Mouse (Mus musculus) MEL (cell line): ENCODE results near the gene Myl4. TPM values are rescaled to one million over a fixed set of nuclear protein-coding genes. Genes with fewer than 3 reads are reported as not detected.

Experiments used
- DNase-seq: peaks from one replicate; pipeline ENCODE4 v3.0.0; 2011; ENCODE audit warnings: low read depth, low spot score
- H3K27ac ChIP-seq: 2 replicates; pipeline ENCODE4 v1.5.1; 2012; ENCODE audit warnings: low read depth, mild to moderate bottlenecking, control low read depth, low read length, moderate library complexity; ENCODE audit not compliant: control insufficient read depth
- H3K27me3 ChIP-seq, 2 experiments: fragments of 150-350 bp in 1 of 2; sonication (generic) in 1 of 2; 2 replicates each; pipeline ENCODE4 v1.6.1; 2012; ENCODE audit warnings: low read length in 2 of 2, mild to moderate bottlenecking in 2 of 2, improper control_type of control experiment in 1 of 2, moderate library complexity in 1 of 2; ENCODE audit not compliant: insufficient read depth in 2 of 2, control insufficient read depth in 1 of 2
- H3K36me3 ChIP-seq, 2 experiments: 2 replicates each; pipeline ENCODE4 v1.6.1; 2012 to 2014; ENCODE audit warnings: low read length in 2 of 2, improper control_type of control experiment in 1 of 2, inconsistent platforms in 1 of 2, mild to moderate bottlenecking in 1 of 2; ENCODE audit not compliant: insufficient read depth in 2 of 2, control insufficient read depth in 1 of 2
- H3K4me1 ChIP-seq, 2 experiments: fragments of 150-350 bp in 1 of 2; sonication (generic) in 1 of 2; 2 replicates each; pipeline ENCODE4 v1.6.1; 2012; ENCODE audit warnings: low read length in 2 of 2, improper control_type of control experiment in 1 of 2, mild to moderate bottlenecking in 1 of 2; ENCODE audit not compliant: insufficient read depth in 2 of 2, control insufficient read depth in 1 of 2
- H3K4me3 ChIP-seq, 2 experiments: fragments of 150-350 bp in 1 of 2; sonication (generic) in 1 of 2; 2 replicates each; pipeline ENCODE4 v1.5.1; 2012; ENCODE audit warnings: low read depth in 2 of 2, low read length in 2 of 2, mild to moderate bottlenecking in 2 of 2, moderate library complexity in 2 of 2, control low read depth in 1 of 2, improper control_type of control experiment in 1 of 2; ENCODE audit not compliant: control insufficient read depth in 1 of 2, insufficient read depth in 1 of 2
- H3K79me2 ChIP-seq: 2 replicates; pipeline ENCODE4 v1.6.1; 2012; ENCODE audit warnings: mild to moderate bottlenecking, low read length, moderate library complexity; ENCODE audit not compliant: control insufficient read depth, poor library complexity, insufficient read depth
- H3K9ac ChIP-seq: 2 replicates; pipeline ENCODE4 v1.6.1; 2012; ENCODE audit warnings: low read depth, mild to moderate bottlenecking, control low read depth, low read length, moderate library complexity; ENCODE audit not compliant: control insufficient read depth, poor library complexity, severe bottlenecking
- H3K9me3 ChIP-seq: fragments of 150-350 bp; sonication (generic); replicated peaks from 2 replicates; pipeline ENCODE4 v1.6.1; 2012; ENCODE audit warnings: mild to moderate bottlenecking, low read length, improper control_type of control experiment, moderate library complexity; ENCODE audit not compliant: insufficient read depth
- BHLHE40 ChIP-seq: IDR thresholded peaks from 2 replicates; pipeline ENCODE4 v1.6.1; 2012; ENCODE audit warnings: low read depth, mild to moderate bottlenecking, inconsistent platforms, low read length, improper control_type of control experiment, borderline replicate concordance
- CHD2 ChIP-seq: IDR thresholded peaks from 2 replicates; pipeline ENCODE4 v1.6.1; 2011; ENCODE audit warnings: low read length, improper control_type of control experiment
- E2F4 ChIP-seq: IDR thresholded peaks from 2 replicates; pipeline ENCODE4 v1.6.1; 2011; ENCODE audit warnings: low read depth, low read length, improper control_type of control experiment, borderline replicate concordance
- ELF1 ChIP-seq: IDR thresholded peaks from 2 replicates; pipeline ENCODE4 v1.6.1; 2014; ENCODE audit warnings: low read depth, mild to moderate bottlenecking, inconsistent platforms, low read length, improper control_type of control experiment, moderate library complexity
- KAT2A ChIP-seq: conservative IDR thresholded peaks from 2 replicates; pipeline ENCODE4 v1.6.1; 2012; ENCODE audit warnings: low read depth, low read length, improper control_type of control experiment, inconsistent platforms
- MAZ ChIP-seq: IDR thresholded peaks from 2 replicates; pipeline ENCODE4 v1.6.1; 2012; ENCODE audit warnings: low read depth, mild to moderate bottlenecking, inconsistent platforms, low read length, improper control_type of control experiment
- MEF2A ChIP-seq: IDR thresholded peaks from 2 replicates; pipeline ENCODE4 v1.6.1; 2014; ENCODE audit warnings: low read depth, mild to moderate bottlenecking, inconsistent platforms, low read length, improper control_type of control experiment; ENCODE audit not compliant: poor library complexity, insufficient replicate concordance, severe bottlenecking; ENCODE audit errors: extremely low read depth
- POLR2AphosphoS2 ChIP-seq: IDR thresholded peaks from 2 replicates; pipeline ENCODE4 v1.6.1; 2011; ENCODE audit warnings: low read length, improper control_type of control experiment
- POLR2AphosphoS5 ChIP-seq: IDR thresholded peaks from 2 replicates; pipeline ENCODE4 v1.6.1; 2012; ENCODE audit warnings: low read depth, borderline replicate concordance, mild to moderate bottlenecking, inconsistent platforms, low read length, moderate library complexity, mixed read lengths
- SIN3A ChIP-seq: IDR thresholded peaks from 2 replicates; pipeline ENCODE4 v1.6.1; 2012; ENCODE audit warnings: low read length, improper control_type of control experiment, inconsistent platforms
- USF1 ChIP-seq: IDR thresholded peaks from 2 replicates; pipeline ENCODE4 v1.6.1; 2014; ENCODE audit warnings: low read depth, mild to moderate bottlenecking, inconsistent platforms, low read length, improper control_type of control experiment, moderate library complexity
- ZNF384 ChIP-seq: IDR thresholded peaks from 2 replicates; pipeline ENCODE4 v1.6.1; 2012; ENCODE audit warnings: low read depth, mild to moderate bottlenecking, inconsistent platforms, low read length, improper control_type of control experiment
- polyA plus RNA-seq, 2 experiments: library from polyadenylated mRNA; stranded (reverse) in 1 of 2; unstranded in 1 of 2; fragments of >175 nt in 1 of 2; fragments of >200 nt in 1 of 2; gene quantifications; 2 replicates each; pipeline versions ENCODE4 v1.2.1 to v1.2.4; 2012; ENCODE audit warnings: low replicate concordance in 2 of 2, low read depth in 1 of 2; ENCODE audit not compliant: insufficient read length in 2 of 2, insufficient read depth in 1 of 2, missing spikeins in 1 of 2
- total RNA-seq: library from RNA; depleted of rRNA; stranded (reverse); fragments of 300-350 nt; gene quantifications from 2 replicates; pipeline ENCODE4 v1.2.3, GENCODE M21; 2012

The Myl4 gene
- total and polyA plus RNA-seq, 3 experiments: 0.29 to 1.3 TPM; not detected in 1

DNA sequence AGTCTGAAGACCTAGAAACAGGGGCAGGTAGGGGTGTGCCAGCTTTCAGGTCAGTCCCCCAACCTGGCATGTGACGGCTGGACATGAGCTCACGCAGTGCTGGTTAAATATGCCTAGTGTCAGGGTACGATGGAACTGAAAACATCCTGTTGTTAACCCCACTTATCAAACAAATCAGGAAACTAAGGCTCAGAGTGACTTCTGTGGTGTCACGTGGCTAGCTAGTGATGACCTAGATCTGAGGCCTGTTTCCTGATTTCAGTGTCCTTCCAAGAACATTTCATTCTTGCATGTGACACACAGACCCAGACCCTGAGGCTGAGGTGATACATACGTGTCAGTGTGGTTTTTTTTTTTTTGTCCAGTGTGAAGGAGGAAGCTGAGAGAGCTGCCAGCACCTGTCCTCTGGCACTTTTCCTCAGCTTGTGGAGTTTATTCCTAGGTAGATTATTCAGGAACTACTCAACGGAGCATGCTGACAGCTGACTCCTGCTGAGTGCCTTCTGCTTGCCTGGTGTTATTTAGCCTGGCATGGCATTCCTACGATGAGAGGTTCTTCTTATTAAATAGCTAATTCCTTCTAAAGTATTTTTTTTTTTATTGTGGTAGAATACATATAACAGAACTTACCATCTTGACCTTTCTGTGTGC lies 79.8 kb downstream of the Myl4 start:
- Histone ChIP-seq H3K27me3 (no peaks in the 10 kb centered on the region), H3K79me2 (no peaks in the 10 kb centered on the region), H3K27ac (no peak overlapping the region), H3K36me3 (peaks cover 0 to 10% of the 10 kb centered on the region in 2 experiments; a peak in 2 of 4 replicates), H3K9ac (no peak overlapping the region), H3K4me3 (no peak overlapping the region), H3K4me1 (peaks cover 0 to 24% of the 10 kb centered on the region in 2 experiments; a peak in 2 of 4 replicates), H3K9me3 (no peaks in the 10 kb centered on the region)
- DNase-seq: no peak
- TF ChIP-seq ELF1 (no peak), ZNF384 (0 out of 2 replicates have a peak, but pooled peaks have one; percentile 28), POLR2AphosphoS2 (no peak), USF1 (peak; percentile 73), BHLHE40 (0 out of 2 replicates have a peak, but pooled peaks have one; percentile 6), CHD2 (no peak), POLR2AphosphoS5 (no peak), MAZ (no peak)

DNA sequence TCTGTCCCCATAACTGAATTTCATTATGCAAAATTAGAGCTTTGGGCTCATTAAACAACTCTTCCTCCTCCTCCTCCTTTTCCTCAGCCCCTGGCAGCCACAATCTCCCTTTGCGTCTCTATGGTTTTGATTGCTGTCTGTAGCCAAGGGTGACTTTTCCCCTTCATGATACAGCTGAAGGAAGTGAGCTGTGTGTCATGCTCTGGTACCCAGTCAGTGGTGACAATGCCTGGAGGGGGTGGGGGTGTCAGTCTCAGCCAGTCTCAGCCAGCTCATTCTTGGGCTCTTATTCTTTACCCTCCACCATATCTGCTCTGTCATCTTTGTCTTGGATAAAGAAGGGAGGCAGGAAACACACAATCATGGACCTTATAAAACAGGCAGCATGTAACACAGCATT lies 80.8 kb downstream of the Myl4 start:
- no peak overlapping the region for H3K4me3 ChIP-seq
- DNase-seq: no peak
- H3K4me1 ChIP-seq: peaks cover 0 to 15% of the 10 kb centered on the region in 2 experiments; a peak in 1 of 4 replicates

DNA sequence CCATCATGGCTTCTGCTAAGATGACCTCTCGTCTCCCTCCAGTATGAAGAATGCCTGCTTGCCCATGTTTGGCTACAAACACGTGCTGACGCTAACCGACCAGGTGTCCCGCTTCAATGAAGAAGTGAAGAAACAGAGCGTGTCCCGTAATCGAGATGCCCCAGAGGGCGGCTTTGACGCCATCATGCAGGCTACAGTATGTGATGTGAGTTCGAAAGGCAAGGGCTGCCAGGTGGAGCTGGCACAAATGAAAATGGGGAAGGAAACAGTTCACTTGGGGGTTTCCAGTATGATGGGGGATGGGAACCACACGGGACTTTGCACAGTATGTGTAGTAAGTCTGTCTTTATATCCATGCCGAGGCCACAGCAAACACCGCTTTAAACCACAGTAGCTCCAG lies 86.5 kb downstream of the Myl4 start:
- DNase-seq: no peak
- no peak overlapping the region for H3K4me3 ChIP-seq
- no peak overlapping the region for H3K27ac ChIP-seq
- no peaks in the 10 kb centered on the region for H3K36me3 ChIP-seq
- H3K9ac ChIP-seq: no peak overlapping the region
- H3K27me3 ChIP-seq: no peaks in the 10 kb centered on the region; a peak in 1 of 4 replicates
- no peaks in the 10 kb centered on the region for H3K4me1 ChIP-seq
- TF ChIP-seq SIN3A (no peak), MEF2A (no peak), KAT2A (no peak)
- H3K9me3 ChIP-seq: no peaks in the 10 kb centered on the region
- no peaks in the 10 kb centered on the region for H3K79me2 ChIP-seq

More for the DNA sequence above, 80.8 kb downstream of the Myl4 start:
- Histone ChIP-seq H3K9me3 (no peaks in the 10 kb centered on the region), H3K79me2 (no peaks in the 10 kb centered on the region), H3K27ac (no peak overlapping the region), H3K36me3 (peaks cover 0 to 6% of the 10 kb centered on the region in 2 experiments; a peak in 2 of 4 replicates), H3K9ac (no peak overlapping the region), H3K27me3 (no peaks in the 10 kb centered on the region)
- no peak for TF ChIP-seq E2F4
- TF ChIP-seq, all 39 proteins: peak for 0
